Mouse (Mus musculus) myocyte (in vitro differentiated cells): Measurements from ENCODE around the gene Gm3476.
"Not testable (repeated sequence)": the region's sequence is repeated elsewhere in the genome, so short reads cannot be mapped to it uniquely, and the experiment has no call there.

Experiments used
- MAX ChIP-seq: IDR thresholded peaks from one replicate; pipeline ENCODE4 v1.6.1; 2011; ENCODE audit warnings: low read depth, mild to moderate bottlenecking, control low read depth
- MYOD1 ChIP-seq, 3 experiments: IDR thresholded peaks; one replicate each; pipeline ENCODE4 v1.6.1; 2011; ENCODE audit warnings: control low read depth in 2 of 3, low read depth in 2 of 3, mild to moderate bottlenecking in 2 of 3, moderate library complexity in 1 of 3; ENCODE audit not compliant: insufficient read length in 2 of 3, control insufficient read depth in 1 of 3
- MYOG ChIP-seq, 3 experiments: IDR thresholded peaks; one replicate each; pipeline ENCODE4 v1.6.1; 2011; ENCODE audit warnings: control low read depth in 2 of 3, low read depth in 2 of 3, mild to moderate bottlenecking in 2 of 3; ENCODE audit not compliant: insufficient read length in 2 of 3, control insufficient read depth in 1 of 3, insufficient read depth in 1 of 3
- POLR2A ChIP-seq: IDR thresholded peaks from one replicate; pipeline ENCODE4 v1.6.1; 2011; ENCODE audit warnings: low read depth, mild to moderate bottlenecking, control low read depth, moderate library complexity; ENCODE audit not compliant: insufficient read length
- REST ChIP-seq: IDR thresholded peaks from one replicate; pipeline ENCODE4 v1.6.1; 2011; ENCODE audit warnings: mild to moderate bottlenecking, control low read depth, moderate library complexity; ENCODE audit not compliant: insufficient read depth, insufficient read length
- SRF ChIP-seq: IDR thresholded peaks from one replicate; pipeline ENCODE4 v1.6.1; 2011; ENCODE audit warnings: low read depth; ENCODE audit not compliant: control insufficient read depth, insufficient read length
- TCF12 ChIP-seq: IDR thresholded peaks from one replicate; pipeline ENCODE4 v1.6.1; 2011; ENCODE audit warnings: mild to moderate bottlenecking, control low read depth; ENCODE audit not compliant: poor library complexity, insufficient read depth, severe bottlenecking
- USF1 ChIP-seq: IDR thresholded peaks from one replicate; pipeline ENCODE4 v1.6.1; 2011; ENCODE audit warnings: low read depth, mild to moderate bottlenecking, control low read depth, moderate library complexity

GRCm38 (mm10) chr14:6125707-6126106, at the start of gene Gm3476:
- not testable (repeated sequence) for TF ChIP-seq POLR2A; MYOD1 (IDR thresholded peaks at IDR 0.05; ENCODE audit: control insufficient read depth in 1 of 3, insufficient read length in 2 of 3, low read depth in 2 of 3); SRF; USF1; TCF12; MAX; REST; MYOG (IDR thresholded peaks at IDR 0.05; ENCODE audit: control insufficient read depth in 1 of 3, insufficient read depth in 1 of 3, insufficient read length in 2 of 3, low read depth in 2 of 3)
